Mouse (Mus musculus): ENCODE measurements around the gene Slc4a1ap.

GRCm38 (mm10) chr5:31591122-31591521 is 64.3 kb downstream of the Slc4a1ap start:
- TF ChIP-seq CTCF (IDR thresholded peaks at IDR 0.05; ENCODE audit: low read depth): no peak
- no peak for TF ChIP-seq EP300 (IDR thresholded peaks at IDR 0.05; ENCODE audit: low read depth)
